Mouse (Mus musculus): ENCODE data around the gene Pdss2.

DNA sequence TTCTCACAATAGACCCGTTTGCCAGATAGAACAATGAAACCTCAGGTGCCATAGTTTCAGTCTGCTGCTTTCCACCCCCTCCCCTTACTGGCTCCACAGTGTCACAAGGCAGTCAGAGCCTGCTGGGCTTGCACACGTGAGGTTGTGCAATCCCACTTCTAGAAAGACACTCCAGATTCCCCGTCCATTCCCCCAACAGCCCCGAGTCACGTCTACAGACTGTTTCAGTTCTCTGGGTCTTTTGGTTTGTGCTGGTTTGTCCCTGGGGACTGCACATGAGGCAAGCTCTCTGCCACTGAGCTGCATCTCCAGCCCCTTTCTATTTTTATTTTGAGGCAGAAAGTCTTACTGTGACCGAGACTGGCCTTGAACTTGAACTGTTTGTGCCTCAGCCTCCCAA lies 196.1 kb downstream of the Pdss2 start:
- TF ChIP-seq EP300 (IDR thresholded peaks at IDR 0.05; ENCODE audit: low read depth) (no peak), CTCF (IDR thresholded peaks at IDR 0.05; ENCODE audit: low read depth) (no peak)

Data from liver, embryonic 14.5 days (tissue).